Mouse (Mus musculus) midbrain, postnatal 0 days (tissue): Measurements from ENCODE around the gene Tle4. TPM values are rescaled to one million over a fixed set of nuclear protein-coding genes. Genes with fewer than 3 reads are reported as not detected.

Experiments used
- ATAC-seq: fragments of 200-750 bp; cut with Nextera tagmentation; 2 replicates; pipeline ENCODE4 v1.8.0; 2017; ENCODE audit warnings: moderate number of reproducible peaks, mild to moderate bottlenecking, moderate TSS enrichment, moderate library complexity; ENCODE audit not compliant: low FRiP score
- DNase-seq: peaks from one replicate; pipeline ENCODE4 v3.0.0-alpha.2; 2015; ENCODE audit warnings: low spot score
- H3K27ac ChIP-seq: fragments of 300-500 bp; sonication (generic); 2 replicates; pipeline ENCODE4 v1.5.1; 2014; ENCODE audit warnings: low read depth, mild to moderate bottlenecking, low read length, mixed read lengths
- H3K27me3 ChIP-seq: fragments of 300-500 bp; sonication (generic); 2 replicates; pipeline ENCODE4 v1.6.1; 2014; ENCODE audit warnings: low read length, control low read depth, mixed read lengths; ENCODE audit not compliant: insufficient read depth
- H3K36me3 ChIP-seq: fragments of 300-500 bp; sonication (generic); 2 replicates; pipeline ENCODE4 v1.6.1; 2014; ENCODE audit warnings: low read length, control low read depth, mixed read lengths; ENCODE audit not compliant: insufficient read depth
- H3K4me1 ChIP-seq: fragments of 300-500 bp; sonication (generic); 2 replicates; pipeline ENCODE4 v1.6.1; 2014; ENCODE audit warnings: mild to moderate bottlenecking, control low read depth, antibody characterized with exemption, low read length, mixed read lengths; ENCODE audit not compliant: insufficient read depth
- H3K4me2 ChIP-seq: fragments of 300-500 bp; sonication (generic); 2 replicates; pipeline ENCODE4 v1.6.1; 2014; ENCODE audit warnings: low read depth, mild to moderate bottlenecking, low read length, mixed read lengths; ENCODE audit not compliant: poor library complexity, severe bottlenecking
- H3K4me3 ChIP-seq: fragments of 300-500 bp; sonication (generic); 2 replicates; pipeline ENCODE4 v1.5.1; 2014; ENCODE audit warnings: low read depth, mild to moderate bottlenecking, low read length, moderate library complexity
- H3K9ac ChIP-seq: fragments of 300-500 bp; sonication (generic); replicated peaks from 2 replicates; pipeline ENCODE4 v1.6.1; 2014; ENCODE audit warnings: mild to moderate bottlenecking, low read length, moderate library complexity, mixed read lengths; ENCODE audit not compliant: poor library complexity, severe bottlenecking
- H3K9me3 ChIP-seq: fragments of 300-500 bp; sonication (generic); 2 replicates; pipeline ENCODE4 v1.6.1; 2016; ENCODE audit warnings: low read length, control low read depth
- CTCF ChIP-seq: IDR thresholded peaks from 2 replicates; pipeline ENCODE4 v1.5.1; 2016; ENCODE audit warnings: antibody characterized with exemption, mild to moderate bottlenecking
- WGBS: fragments of 180-500 bp; shearing (Covaris S2); extraction: QIAGEN DNeasy Blood & Tissue Kit; methylation state at CpG from one replicate; pipeline ENCODE4 v1.1.7; 2014; 5-methylcytosine and 5-hydroxymethylcytosine counted together
- polyA plus RNA-seq: library from polyadenylated mRNA; unstranded; fragments of >200 nt; fragmentation: Nextera tagmentation; extraction: Ambion mirVana; gene quantifications from 2 replicates; pipeline ENCODE4 v1.2.1, GENCODE M21; 2015
- total RNA-seq: library from RNA; depleted of rRNA; stranded (reverse); fragments of >200 nt; gene quantifications from 2 replicates; pipeline ENCODE4 v1.2.3, GENCODE M21; 2014

Gene Tle4
- total and polyA plus RNA-seq, 2 experiments from 2014 or later: 21.4 to 54.6 TPM

- Histone ChIP-seq H3K27ac (no peak overlapping the region), H3K4me3 (no peak overlapping the region), H3K9ac (no peak overlapping the region), H3K36me3 (no peaks in the 10 kb centered on the region), H3K9me3 (no peaks in the 10 kb centered on the region), H3K4me1 (no peaks in the 10 kb centered on the region), H3K27me3 (no peaks in the 10 kb centered on the region), H3K4me2 (no peak overlapping the region)
- WGBS: 97% methylated on average over 6 of the region's 6 CpGs
- DNase-seq (no peak), ATAC-seq (no peak)
- no peak for TF ChIP-seq CTCF
Measured at GRCm38 (mm10) chr19:14532861-14533260, 65.0 kb downstream of the Tle4 start.

GRCm38 (mm10) chr19:14520098-14520802 lies 77.6 kb downstream of the Tle4 start:
- Histone ChIP-seq H3K9ac (no peak overlapping the region), H3K4me1 (0 out of 2 replicates have a peak, but pooled peaks cover 4% of the 10 kb centered on the region), H3K9me3 (no peaks in the 10 kb centered on the region), H3K36me3 (0 out of 2 replicates have a peak, but pooled peaks cover 3% of the 10 kb centered on the region), H3K4me2 (no peak overlapping the region), H3K27ac (no peak overlapping the region), H3K27me3 (no peaks in the 10 kb centered on the region), H3K4me3 (no peak overlapping the region)
- 73% methylated on average over 2 of the region's 2 CpGs for WGBS
- DNase-seq (no peak), ATAC-seq (no peak)
- no peak for TF ChIP-seq CTCF

- no peak overlapping the region for H3K9ac ChIP-seq
- 0 out of 2 replicates have a peak, but pooled peaks cover 4% of the 10 kb centered on the region for H3K4me1 ChIP-seq
- 0 out of 2 replicates have a peak, but pooled peaks cover 3% of the 10 kb centered on the region for H3K36me3 ChIP-seq
- H3K27me3 ChIP-seq: no peaks in the 10 kb centered on the region
- no peak for ATAC-seq
- WGBS: 90% methylated on average over 7 of the region's 7 CpGs
- no peaks in the 10 kb centered on the region for H3K9me3 ChIP-seq
- no peak for TF ChIP-seq CTCF
- H3K4me2 ChIP-seq: no peak overlapping the region
- DNase-seq: no peak
- H3K4me3 ChIP-seq: no peak overlapping the region
- H3K27ac ChIP-seq: no peak overlapping the region
Measured at GRCm38 (mm10) chr19:14519186-14519585, 78.7 kb downstream of the Tle4 start.

GRCm38 (mm10) chr19:14518438-14519044 lies 79.3 kb downstream of the Tle4 start:
- Histone ChIP-seq H3K4me1 (0 out of 2 replicates have a peak, but pooled peaks cover 4% of the 10 kb centered on the region), H3K27ac (no peak overlapping the region), H3K36me3 (0 out of 2 replicates have a peak, but pooled peaks cover 3% of the 10 kb centered on the region), H3K4me2 (no peak overlapping the region; the same call in 1 of the 2 replicates), H3K27me3 (no peaks in the 10 kb centered on the region), H3K9me3 (no peaks in the 10 kb centered on the region), H3K4me3 (no peak overlapping the region), H3K9ac (no peak overlapping the region)
- TF ChIP-seq CTCF: no peak
- ATAC-seq: no peak
- WGBS: 38% methylated on average over 9 of the region's 9 CpGs
- DNase-seq: peak; percentile 47

- Histone ChIP-seq H3K27me3 (no peaks in the 10 kb centered on the region), H3K9me3 (no peaks in the 10 kb centered on the region), H3K36me3 (0 out of 2 replicates have a peak, but pooled peaks cover 3% of the 10 kb centered on the region), H3K9ac (no peak overlapping the region), H3K27ac (no peak overlapping the region), H3K4me3 (no peak overlapping the region), H3K4me2 (no peak overlapping the region), H3K4me1 (0 out of 2 replicates have a peak, but pooled peaks cover 4% of the 10 kb centered on the region)
- DNase-seq (no peak), ATAC-seq (no peak)
- TF ChIP-seq CTCF: no peak
- 96% methylated on average over 1 of the region's 1 CpGs for WGBS
Measured at GRCm38 (mm10) chr19:14516420-14516819, 81.4 kb downstream of the Tle4 start.

GRCm38 (mm10) chr19:14508819-14509218 lies 89.0 kb downstream of the Tle4 start:
- Histone ChIP-seq H3K27ac (no peak overlapping the region), H3K9me3 (no peaks in the 10 kb centered on the region), H3K4me1 (peaks cover 21% of the 10 kb centered on the region), H3K9ac (no peak overlapping the region), H3K36me3 (no peaks in the 10 kb centered on the region), H3K4me3 (no peak overlapping the region), H3K27me3 (no peaks in the 10 kb centered on the region), H3K4me2 (no peak overlapping the region)
- no peak for ATAC-seq
- no peak for TF ChIP-seq CTCF
- 33% methylated on average over 4 of the region's 4 CpGs for WGBS
- DNase-seq: peak; percentile 69
